Mouse (Mus musculus): Measurements from ENCODE around the gene Mtch1. TPM values are rescaled to one million over a fixed set of nuclear protein-coding genes. Genes with fewer than 3 reads are reported as not detected.

Mtch1 gene
- polyA plus RNA-seq (2015; fragmentation: Illumina TruSeq; extraction: RNeasy Lipid Tissue Mini Kit (QIAGEN cat#74804); ENCODE audit: insufficient read depth, low read depth, low replicate concordance) = 60.3 TPM

GRCm38 (mm10) chr17:29347645-29348256 is at the start of gene Mtch1:
TSS of gene Mtch1 (minus strand) at chr17:29347934.

GRCm38 (mm10) chr17:29360761-29361221 is 13.1 kb upstream of the Mtch1 start, which contains the start of gene Fgd2:
TSS of gene Fgd2 (plus strand) at chr17:29360914.

GRCm38 (mm10) chr17:29317380-29317779 is 30.4 kb downstream of the Mtch1 start, which contains the start of gene Pi16:
TSS of gene Pi16 (plus strand) at chr17:29317680.

Other genes starting within 250 kb of the Mtch1 start
- not detected for gene Rab44, start 233.8 kb downstream of the Mtch1 start, polyA plus RNA-seq (2015; fragmentation: Illumina TruSeq; extraction: RNeasy Lipid Tissue Mini Kit (QIAGEN cat#74804); ENCODE audit: insufficient read depth, low read depth, low replicate concordance)
- gene Cpne5, start 109.8 kb downstream of the Mtch1 start, polyA plus RNA-seq (2015; fragmentation: Illumina TruSeq; extraction: RNeasy Lipid Tissue Mini Kit (QIAGEN cat#74804); ENCODE audit: insufficient read depth, low read depth, low replicate concordance) = not detected
- gene Ppil1, start 83.7 kb downstream of the Mtch1 start, polyA plus RNA-seq (2015; fragmentation: Illumina TruSeq; extraction: RNeasy Lipid Tissue Mini Kit (QIAGEN cat#74804); ENCODE audit: insufficient read depth, low read depth, low replicate concordance) = 4.3 TPM
- 41.6 TPM for gene BC004004, start 79.1 kb downstream of the Mtch1 start, polyA plus RNA-seq (2015; fragmentation: Illumina TruSeq; extraction: RNeasy Lipid Tissue Mini Kit (QIAGEN cat#74804); ENCODE audit: insufficient read depth, low read depth, low replicate concordance)
- gene Pi16, start 30.3 kb downstream of the Mtch1 start, polyA plus RNA-seq (2015; fragmentation: Illumina TruSeq; extraction: RNeasy Lipid Tissue Mini Kit (QIAGEN cat#74804); ENCODE audit: insufficient read depth, low read depth, low replicate concordance) = 17.9 TPM
- 5.5 TPM for gene Fgd2, start 13.0 kb upstream of the Mtch1 start, polyA plus RNA-seq (2015; fragmentation: Illumina TruSeq; extraction: RNeasy Lipid Tissue Mini Kit (QIAGEN cat#74804); ENCODE audit: insufficient read depth, low read depth, low replicate concordance)
- 6.6 TPM for gene Pim1, start 142.8 kb upstream of the Mtch1 start, polyA plus RNA-seq (2015; fragmentation: Illumina TruSeq; extraction: RNeasy Lipid Tissue Mini Kit (QIAGEN cat#74804); ENCODE audit: insufficient read depth, low read depth, low replicate concordance)
- gene Gm17657, start 201.7 kb upstream of the Mtch1 start, polyA plus RNA-seq (2015; fragmentation: Illumina TruSeq; extraction: RNeasy Lipid Tissue Mini Kit (QIAGEN cat#74804); ENCODE audit: insufficient read depth, low read depth, low replicate concordance) = not detected
- gene Tbc1d22b, start 201.9 kb upstream of the Mtch1 start, polyA plus RNA-seq (2015; fragmentation: Illumina TruSeq; extraction: RNeasy Lipid Tissue Mini Kit (QIAGEN cat#74804); ENCODE audit: insufficient read depth, low read depth, low replicate concordance) = 5.9 TPM
- gene Tmem217, start 204.5 kb upstream of the Mtch1 start, polyA plus RNA-seq (2015; fragmentation: Illumina TruSeq; extraction: RNeasy Lipid Tissue Mini Kit (QIAGEN cat#74804); ENCODE audit: insufficient read depth, low read depth, low replicate concordance) = not detected

All from pancreas, adult 10 weeks (tissue).